Mouse (Mus musculus) embryonic fibroblast, embryonic 13.5 days (primary cell): ENCODE measurements around the gene Fam45a. TPM values are rescaled to one million over a fixed set of nuclear protein-coding genes. Genes with fewer than 3 reads are reported as not detected.

Experiments
- H3K27ac ChIP-seq: 2 replicates; pipeline ENCODE4 v1.5.1; 2012; ENCODE audit warnings: low read length, control low read depth, inconsistent platforms; ENCODE audit not compliant: insufficient read depth
- H3K4me1 ChIP-seq: 2 replicates; pipeline ENCODE4 v1.6.1; 2011; ENCODE audit warnings: low read length; ENCODE audit not compliant: control insufficient read depth, insufficient read depth
- H3K4me3 ChIP-seq: 2 replicates; pipeline ENCODE4 v1.5.1; 2011; ENCODE audit warnings: mild to moderate bottlenecking, control low read depth, low read length; ENCODE audit not compliant: insufficient read depth
- CTCF ChIP-seq: IDR thresholded peaks from 2 replicates; pipeline ENCODE4 v1.5.1; 2011; ENCODE audit warnings: mild to moderate bottlenecking, control low read depth, low read length, moderate library complexity, borderline replicate concordance; ENCODE audit not compliant: insufficient read depth
- POLR2A ChIP-seq: IDR thresholded peaks from 2 replicates; pipeline ENCODE4 v1.6.1; 2011; ENCODE audit warnings: low read depth, mild to moderate bottlenecking, control low read depth, low read length, moderate library complexity
- polyA plus RNA-seq: library from polyadenylated mRNA; stranded (reverse); fragments of >200 nt; gene quantifications from 2 replicates; pipeline ENCODE4 v1.2.4, GENCODE M21; 2011; ENCODE audit warnings: low read depth; ENCODE audit not compliant: missing spikeins, insufficient read length

Gene Fam45a
- 42.2 and 55.9 TPM in 2 replicates for polyA plus RNA-seq

GRCm38 (mm10) chr19:60811098-60812035 is at the start of gene Fam45a:
Gene Fam45a (plus strand): TSS chr19:60811585.
- no peak within 1 kb of the TSS for H3K27ac ChIP-seq
- H3K4me1 ChIP-seq = no peaks in the 10 kb centered on the region; the same call in 1 of the 2 replicates
- TF ChIP-seq CTCF (peak; percentile 59; the same call in 1 of the 2 replicates), POLR2A (peak; percentile 97)
- H3K4me3 ChIP-seq = peak within 1 kb of the TSS; percentile 80

GRCm38 (mm10) chr19:60773366-60773765 is 38.0 kb upstream of the Fam45a start:
- Histone ChIP-seq H3K4me1 (no peaks in the 10 kb centered on the region), H3K4me3 (no peak overlapping the region), H3K27ac (no peak overlapping the region)

GRCm38 (mm10) chr19:60782034-60782433 is 29.4 kb upstream of the Fam45a start:
- Histone ChIP-seq H3K4me1 (peaks cover 3% of the 10 kb centered on the region), H3K4me3 (no peak overlapping the region), H3K27ac (peak overlapping the region; percentile 47; the same call in 1 of the 2 replicates)
- TF ChIP-seq POLR2A (no peak), CTCF (no peak)

More at GRCm38 (mm10) chr19:60773366-60773765, 38.0 kb upstream of the Fam45a start:
- no peak for TF ChIP-seq CTCF
- no peak for TF ChIP-seq POLR2A

GRCm38 (mm10) chr19:60784712-60785111 is 26.7 kb upstream of the Fam45a start:
- H3K4me3 ChIP-seq = no peak overlapping the region
- TF ChIP-seq CTCF = no peak
- peaks cover 3% of the 10 kb centered on the region for H3K4me1 ChIP-seq
- no peak overlapping the region for H3K27ac ChIP-seq

GRCm38 (mm10) chr19:60787465-60788150 is 23.8 kb upstream of the Fam45a start:
- H3K4me1 ChIP-seq = peaks cover 3% of the 10 kb centered on the region
- H3K27ac ChIP-seq = no peak overlapping the region
- H3K4me3 ChIP-seq = peak overlapping the region; percentile 45
- no peak for TF ChIP-seq POLR2A
- no peak for TF ChIP-seq CTCF

GRCm38 (mm10) chr19:60788214-60788960 is 23.0 kb upstream of the Fam45a start:
- H3K4me3 ChIP-seq = peak overlapping the region; percentile 98
- H3K4me1 ChIP-seq = peaks cover 3% of the 10 kb centered on the region
- H3K27ac ChIP-seq = no peak overlapping the region
- TF ChIP-seq POLR2A = no peak
- TF ChIP-seq CTCF = no peak

- H3K4me3 ChIP-seq = peak overlapping the region; percentile 74
- TF ChIP-seq CTCF = no peak
- TF ChIP-seq POLR2A = no peak
- H3K27ac ChIP-seq = peak overlapping the region; percentile 89
These were observed 21.9 kb upstream of the Fam45a start for GRCm38 (mm10) chr19:60789452-60789851.

GRCm38 (mm10) chr19:60789919-60790506 is 21.4 kb upstream of the Fam45a start:
- TF ChIP-seq CTCF (no peak), POLR2A (no peak)
- H3K4me3 ChIP-seq = peak overlapping the region; percentile 74
- peaks cover 3% of the 10 kb centered on the region for H3K4me1 ChIP-seq

More at GRCm38 (mm10) chr19:60789452-60789851, 21.9 kb upstream of the Fam45a start:
- H3K4me1 ChIP-seq = peaks cover 3% of the 10 kb centered on the region

More at GRCm38 (mm10) chr19:60789919-60790506, 21.4 kb upstream of the Fam45a start:
- peak overlapping the region; percentile 89 for H3K27ac ChIP-seq
